In the genomic region with DNA sequence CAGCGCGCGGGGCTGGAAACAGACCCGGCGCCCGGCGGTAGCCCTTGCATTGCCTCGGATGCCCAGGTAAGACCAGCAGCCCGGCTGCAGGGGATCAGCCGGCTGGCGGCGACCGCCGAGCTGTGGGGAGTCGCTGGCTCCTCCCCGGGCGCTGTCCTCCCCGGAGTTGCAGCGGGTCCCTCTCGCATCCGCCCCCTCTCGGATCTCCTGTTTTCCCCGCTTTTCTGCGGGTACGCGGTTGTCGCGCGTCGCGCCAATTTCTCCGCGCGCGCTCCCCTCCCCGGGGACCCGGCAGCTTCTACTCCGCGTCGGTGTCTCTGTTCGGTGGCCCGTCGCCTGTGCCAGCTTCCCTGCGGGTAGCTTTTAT, we compare ENCODE assay signal across 7 mouse cellular contexts. TPM values are rescaled to one million over a fixed set of nuclear protein-coding genes. Genes with fewer than 3 reads are reported as not detected.
A peak's percentile ranks its signal among the peaks of the same experiment; 100 is the strongest.
DNase-seq lines count a peak whose midpoint lies in the region; ATAC-seq and TF ChIP-seq lines count a peak whose summit lies in the region.

No protein-coding gene starts in this region.

- DNase-seq in neural tube, embryonic 11.5 days (ENCODE audit: low spot score), result no peak
- no peak for DNase-seq in neural tube, embryonic 10.5 days (ENCODE audit: extremely low spot score, low spot score)
- no peak for DNase-seq in intestine, embryonic 14.5 days (ENCODE audit: low spot score)
- no peak for DNase-seq in urinary bladder, postnatal 10 days (ENCODE audit: low spot score)
- no peak for DNase-seq in cerebellum, adult 9-11 months

- no peaks in the 10 kb centered on the region for H3K9me3 ChIP-seq in neural tube, embryonic 11.5 days (ENCODE audit: control insufficient read depth, low read length)
- no peaks in the 10 kb centered on the region for H3K9me3 ChIP-seq in embryonic facial prominence, embryonic 13.5 days
- no peaks in the 10 kb centered on the region for H3K9me3 ChIP-seq in intestine, embryonic 14.5 days (ENCODE audit: control insufficient read depth, low read length)

- WGBS in neural tube, embryonic 11.5 days, result 0% methylated on average over 34 of the region's 44 CpGs
- WGBS in embryonic facial prominence, embryonic 13.5 days, result under 1% methylated on average over 44 of the region's 44 CpGs
- under 1% methylated on average over 34 of the region's 44 CpGs for WGBS in intestine, embryonic 14.5 days

- H3ac ChIP-seq in myocyte (ENCODE audit: control insufficient read depth, insufficient read length), result peak overlapping the region; percentile 30

- no peak for TF ChIP-seq POLR2A in myocyte (IDR thresholded peaks at IDR 0.05; ENCODE audit: insufficient read length, low read depth)

- no peaks in the 10 kb centered on the region for H3K36me3 ChIP-seq in neural tube, embryonic 11.5 days (ENCODE audit: control insufficient read depth, insufficient read depth, low read length)
- peaks cover under 1% of the 10 kb centered on the region; the same call in 1 of the 2 replicates for H3K36me3 ChIP-seq in embryonic facial prominence, embryonic 13.5 days
- no peaks in the 10 kb centered on the region for H3K36me3 ChIP-seq in intestine, embryonic 14.5 days (ENCODE audit: control insufficient read depth, insufficient read depth, low read length)
- H3K36me3 ChIP-seq in myocyte (ENCODE audit: control insufficient read depth, insufficient read depth), result peaks cover 5% of the 10 kb centered on the region

- H3K79me2 ChIP-seq in myocyte (ENCODE audit: control insufficient read depth, insufficient read depth), result peaks cover 45% of the 10 kb centered on the region

- peak overlapping the region; percentile 66 for H3K9ac ChIP-seq in neural tube, embryonic 11.5 days (ENCODE audit: low read length)
- H3K9ac ChIP-seq in embryonic facial prominence, embryonic 13.5 days, result peak overlapping the region; percentile 83
- H3K9ac ChIP-seq in intestine, embryonic 14.5 days (ENCODE audit: low read length), result peak overlapping the region; percentile 64

- peak overlapping the region; percentile 84 for H3K27ac ChIP-seq in neural tube, embryonic 11.5 days (ENCODE audit: low read depth, low read length)
- H3K27ac ChIP-seq in embryonic facial prominence, embryonic 13.5 days, result peak overlapping the region; percentile 92
- H3K27ac ChIP-seq in intestine, embryonic 14.5 days (ENCODE audit: low read depth), result peak overlapping the region; percentile 75

- ATAC-seq in neural tube, embryonic 11.5 days (ENCODE audit: insufficient read depth, low FRiP score, low TSS enrichment), result peak; percentile 82
- peak; percentile 86 for ATAC-seq in embryonic facial prominence, embryonic 13.5 days (ENCODE audit: insufficient number of reproducible peaks, insufficient read depth, low FRiP score, low TSS enrichment, low read depth)
- peak; percentile 87 for ATAC-seq in intestine, embryonic 14.5 days (replicated peaks; ENCODE audit: low FRiP score, low TSS enrichment, low read depth)

- H3K4me2 ChIP-seq in neural tube, embryonic 11.5 days (ENCODE audit: low read depth), result peak overlapping the region; percentile 57
- peak overlapping the region; percentile 84 for H3K4me2 ChIP-seq in embryonic facial prominence, embryonic 13.5 days
- H3K4me2 ChIP-seq in intestine, embryonic 14.5 days (ENCODE audit: low read length), result peak overlapping the region; percentile 71
- H3K4me2 ChIP-seq in myocyte (ENCODE audit: low read depth), result peak overlapping the region; percentile 77

- H3K27me3 ChIP-seq in neural tube, embryonic 11.5 days (ENCODE audit: control insufficient read depth, insufficient read depth, low read length), result no peaks in the 10 kb centered on the region
- no peaks in the 10 kb centered on the region for H3K27me3 ChIP-seq in embryonic facial prominence, embryonic 13.5 days
- H3K27me3 ChIP-seq in intestine, embryonic 14.5 days (replicated peaks; ENCODE audit: control insufficient read depth, insufficient read depth, low read length), result no peaks in the 10 kb centered on the region
- no peaks in the 10 kb centered on the region for H3K27me3 ChIP-seq in myocyte (ENCODE audit: control insufficient read depth, insufficient read depth, insufficient read length)

- H3K4me3 ChIP-seq in neural tube, embryonic 11.5 days (ENCODE audit: low read depth, low read length), result peak overlapping the region; percentile 72
- peak overlapping the region; percentile 68 for H3K4me3 ChIP-seq in embryonic facial prominence, embryonic 13.5 days
- peak overlapping the region; percentile 69 for H3K4me3 ChIP-seq in intestine, embryonic 14.5 days (ENCODE audit: low read depth, low read length)
- peak overlapping the region; percentile 60 for H3K4me3 ChIP-seq in myocyte

- H3K4me1 ChIP-seq in neural tube, embryonic 11.5 days (ENCODE audit: control insufficient read depth, insufficient read depth, low read length), result peaks cover 9% of the 10 kb centered on the region
- H3K4me1 ChIP-seq in embryonic facial prominence, embryonic 13.5 days, result peaks cover 30% of the 10 kb centered on the region
- peaks cover 19% of the 10 kb centered on the region for H3K4me1 ChIP-seq in intestine, embryonic 14.5 days (replicated peaks; ENCODE audit: control insufficient read depth, insufficient read depth, low read length)

TF ChIP-seq in myocyte, 11 proteins besides CTCF, POLR2A, EP300 and RAD21:
- TF ChIP-seq MYOG (IDR thresholded peaks at IDR 0.05; ENCODE audit: control insufficient read depth in 1 of 3, insufficient read depth in 1 of 3, insufficient read length in 2 of 3, low read depth in 2 of 3) (peak in 1 of 3 experiments; percentile 1), REST (IDR thresholded peaks at IDR 0.05; ENCODE audit: insufficient read depth, insufficient read length) (no peak)

RNA-seq across cellular contexts. Expression of gene Cnst, which starts 0.4 kb away (rescaled TPM):
- 31.7 and 33.5 TPM in 2 replicates for polyA plus RNA-seq in neural tube, embryonic 11.5 days (2014; fragmentation: Nextera tagmentation; extraction: Ambion mirVana)
- polyA plus RNA-seq in embryonic facial prominence, embryonic 13.5 days (2015; fragmentation: Nextera tagmentation; extraction: Ambion mirVana), result 17.4 and 21.6 TPM in 2 replicates
- 12.1 and 15.1 TPM in 2 replicates for polyA plus RNA-seq in intestine, embryonic 14.5 days (2014; fragmentation: Nextera tagmentation; extraction: Ambion mirVana)
- 14.0 TPM for polyA plus RNA-seq in myocyte (2012; fragmentation: generic; extraction: Trizol)

RNA-seq across cellular contexts. Expression of gene Tfb2m, which starts 0.5 kb away (rescaled TPM):
- polyA plus RNA-seq in neural tube, embryonic 11.5 days (2014; fragmentation: Nextera tagmentation; extraction: Ambion mirVana), result 27.9 and 29.7 TPM in 2 replicates
- 32.7 and 33.7 TPM in 2 replicates for polyA plus RNA-seq in embryonic facial prominence, embryonic 13.5 days (2015; fragmentation: Nextera tagmentation; extraction: Ambion mirVana)
- polyA plus RNA-seq in intestine, embryonic 14.5 days (2014; fragmentation: Nextera tagmentation; extraction: Ambion mirVana), result 26.4 and 29.5 TPM in 2 replicates
- 14.2 TPM for polyA plus RNA-seq in myocyte (2012; fragmentation: generic; extraction: Trizol)

RNA-seq across cellular contexts. Expression of gene Smyd3, which starts 28.7 kb away (rescaled TPM):
- polyA plus RNA-seq in neural tube, embryonic 11.5 days (2014; fragmentation: Nextera tagmentation; extraction: Ambion mirVana), result 18.7 and 19.7 TPM in 2 replicates
- polyA plus RNA-seq in embryonic facial prominence, embryonic 13.5 days (2015; fragmentation: Nextera tagmentation; extraction: Ambion mirVana), result 30.1 and 31.4 TPM in 2 replicates
- 22.3 and 26.7 TPM in 2 replicates for polyA plus RNA-seq in intestine, embryonic 14.5 days (2014; fragmentation: Nextera tagmentation; extraction: Ambion mirVana)
- polyA plus RNA-seq in myocyte (2012; fragmentation: generic; extraction: Trizol), result 22.7 TPM
